Mouse (Mus musculus) left cerebral cortex, postnatal 10 days (tissue): Measurements from ENCODE around the gene Rab11b. TPM values are rescaled to one million over a fixed set of nuclear protein-coding genes. Genes with fewer than 3 reads are reported as not detected.
A peak's percentile ranks its signal among the peaks of the same experiment; 100 is the strongest.

Experiments
- DNase-seq, 2 experiments: peaks; one replicate each; pipeline ENCODE4 v3.0.0; 2021 to 2022; ENCODE audit warnings: low spot score in 2 of 2, mixed read lengths in 1 of 2; ENCODE audit errors: extremely low spot score in 1 of 2
- intact Hi-C: fragments of 180-260 bp; cut with DNase I; formaldehyde crosslinking; loops from one replicate; pipeline ENCODE4 v1.15.1; 2025
- total RNA-seq, 2 experiments: library from RNA; stranded (reverse); gene quantifications; 2 replicates each; pipeline ENCODE4 v1.2.3; 2021

Rab11b gene
- 100 to 1,000 TPM; 336 to 350 TPM for total RNA-seq

- peak; percentile 99 to 100 for DNase-seq
- intact Hi-C loops = no loop called here
These were observed at the start of gene Rab11b for GRCm38 (mm10) chr17:33760255-33761165. Gene Rab11b, minus strand, starts transcription at chr17:33760530.

GRCm38 (mm10) chr17:33808192-33808591, 47.9 kb upstream of the Rab11b start:
- intact Hi-C loops = loop anchor here (10.0 kb wide), 1 partner anchor 363 kb away; no protein-coding TSS in a partner anchor

DNA sequence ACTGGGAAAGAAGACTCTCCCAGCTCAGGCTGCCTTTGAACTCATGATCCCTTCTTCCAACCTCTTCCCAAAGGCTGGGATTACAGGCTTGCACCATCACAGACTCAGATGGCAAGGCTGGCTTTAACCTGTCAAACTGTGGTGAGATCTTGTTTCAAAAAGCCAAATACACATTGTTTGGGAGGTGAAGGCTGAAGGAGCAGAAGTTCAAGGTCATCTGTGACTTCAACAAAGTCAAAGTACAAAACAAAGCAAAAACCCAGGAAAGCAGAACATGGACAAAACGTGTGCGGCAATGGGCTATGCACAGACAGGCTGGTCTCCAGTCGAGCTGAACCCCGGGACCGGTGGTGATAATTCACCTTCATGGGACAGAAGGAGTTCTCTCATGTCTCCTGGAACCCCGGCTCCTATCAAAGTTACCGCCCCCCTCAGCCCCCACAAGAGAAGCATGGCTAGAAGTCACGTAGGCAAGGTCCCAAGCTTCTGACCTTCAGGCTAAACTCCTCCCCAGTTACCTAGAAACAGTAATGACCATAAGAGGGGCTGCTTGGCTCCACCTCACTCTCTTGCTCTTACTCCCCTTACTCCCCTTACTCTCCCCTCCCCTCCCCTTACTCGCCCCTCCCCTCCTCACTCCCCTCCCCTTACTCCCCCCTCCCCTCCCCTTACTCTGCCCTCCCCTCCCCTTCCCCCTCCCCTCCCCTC, 47.0 kb upstream of the Rab11b start:
- intact Hi-C loops = loop anchor here (10.0 kb wide), 1 partner anchor 363 kb away; no protein-coding TSS in a partner anchor
- DNase-seq = no peak

More at GRCm38 (mm10) chr17:33808192-33808591, 47.9 kb upstream of the Rab11b start:
- DNase-seq = no peak

- no peak for DNase-seq
- intact Hi-C loops = loop anchor here (5.0 to 10.0 kb wide), 2 partner anchors 77 to 360 kb away; no protein-coding TSS in a partner anchor
These were observed 44.4 kb upstream of the Rab11b start for GRCm38 (mm10) chr17:33804745-33805144.

DNA sequence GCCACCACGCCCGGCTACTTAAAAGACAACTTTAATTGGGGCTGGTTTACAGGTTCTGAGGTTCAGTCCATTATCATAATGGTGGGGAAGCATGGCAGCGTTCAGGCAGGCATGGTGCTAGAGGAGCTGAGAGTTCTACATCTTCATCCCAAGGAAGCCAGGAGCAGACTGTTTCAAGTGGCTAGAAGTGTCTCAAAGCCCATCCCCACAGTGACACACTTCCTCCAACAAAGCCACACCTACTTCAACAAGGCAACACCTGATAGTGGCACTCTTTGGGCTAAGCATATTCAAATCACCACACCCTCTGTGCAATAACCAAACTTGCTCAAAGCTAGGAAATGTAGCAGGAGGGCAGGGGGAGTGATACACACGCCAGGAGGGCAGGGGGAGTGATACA, 43.9 kb upstream of the Rab11b start:
- intact Hi-C loops = loop anchor here (5.0 to 10.0 kb wide), 2 partner anchors 77 to 359 kb away; no protein-coding TSS in a partner anchor
- no peak for DNase-seq

DNA sequence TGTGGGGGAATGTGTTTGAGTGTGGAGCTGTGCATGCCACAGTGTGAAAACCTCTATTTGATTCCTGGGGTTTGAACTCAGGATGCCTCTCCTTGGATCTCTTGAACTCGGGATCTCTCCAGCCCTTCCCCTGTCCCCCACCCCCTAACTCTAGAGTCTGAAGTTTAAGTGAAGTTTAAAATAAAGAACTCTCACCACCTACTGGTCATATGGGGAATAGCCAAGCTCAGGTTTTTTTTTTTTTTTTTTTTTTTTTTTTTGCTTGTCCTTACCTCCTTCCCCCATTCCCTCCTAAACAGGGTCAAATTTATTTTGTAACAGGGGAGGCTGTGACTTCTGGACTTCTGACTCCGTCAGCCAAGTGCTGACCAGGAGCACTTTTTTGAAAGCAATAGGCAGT, 41.9 kb upstream of the Rab11b start:
- intact Hi-C loops = loop anchor here (5.0 to 10.0 kb wide), 2 partner anchors 75 to 357 kb away; no protein-coding TSS in a partner anchor
- DNase-seq = no peak

DNA sequence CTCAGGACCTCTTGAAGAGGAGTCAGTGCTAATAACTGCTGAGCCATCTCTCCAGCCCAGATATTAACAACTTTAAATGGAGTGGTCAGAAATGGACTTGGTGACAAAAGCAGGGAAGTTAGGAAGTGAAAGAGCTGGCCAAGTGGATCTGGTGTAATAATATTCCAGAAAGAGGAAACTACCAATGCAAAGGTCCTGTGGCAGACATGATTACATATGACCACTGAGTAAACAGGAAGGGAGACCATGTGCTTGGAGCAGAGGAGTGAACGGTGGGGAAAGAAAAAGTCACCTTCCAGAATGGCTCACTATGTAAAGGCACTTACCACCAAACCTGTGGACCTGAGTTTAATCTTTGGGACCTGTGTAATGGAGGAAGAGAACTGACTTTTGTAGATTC, 38.9 kb upstream of the Rab11b start:
- no peak for DNase-seq
- intact Hi-C loops = no loop called here

DNA sequence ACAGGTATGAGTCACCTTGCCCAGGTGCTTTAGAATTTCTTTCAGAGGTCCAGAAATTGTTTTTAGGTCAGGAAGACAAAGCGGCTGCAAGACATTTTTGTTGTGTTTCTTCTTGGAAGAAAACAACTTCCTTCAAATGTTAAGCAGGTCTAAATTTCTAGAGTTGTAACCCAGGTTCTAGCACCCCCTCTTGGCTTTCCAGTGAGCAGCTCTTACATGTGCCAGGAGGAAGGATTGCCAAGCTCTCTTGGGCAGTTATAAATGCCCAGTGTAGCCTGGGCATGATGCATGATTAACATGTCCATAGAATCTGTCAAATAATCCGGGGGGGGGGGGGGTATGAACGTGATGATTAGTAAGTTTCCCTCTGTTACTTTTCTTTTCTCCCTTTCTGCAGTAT, 38.0 kb upstream of the Rab11b start:
- DNase-seq = no peak
- intact Hi-C loops = no loop called here

GRCm38 (mm10) chr17:33788732-33789131, 28.4 kb upstream of the Rab11b start:
- intact Hi-C loops = no loop called here
- no peak for DNase-seq

DNA sequence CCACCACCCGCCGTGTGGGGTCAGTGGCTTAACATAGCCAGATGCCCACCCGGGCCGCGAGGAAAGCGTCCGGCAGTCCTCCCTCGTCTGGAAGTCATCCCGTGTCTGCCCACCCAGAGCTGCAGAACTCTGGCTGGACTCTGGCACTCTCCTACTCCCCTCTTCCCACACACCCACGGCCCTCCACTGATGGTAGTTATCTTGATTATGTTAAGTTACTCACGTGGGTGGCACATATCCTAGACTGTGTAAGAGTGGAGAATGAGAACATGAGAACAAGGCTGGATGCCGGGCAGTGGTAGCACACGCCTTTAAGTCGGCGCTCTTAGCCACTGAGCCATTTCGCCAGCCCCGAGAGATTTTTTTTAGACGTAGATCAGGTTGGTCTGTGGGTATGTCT, 26.0 kb upstream of the Rab11b start:
- intact Hi-C loops = no loop called here

DNA sequence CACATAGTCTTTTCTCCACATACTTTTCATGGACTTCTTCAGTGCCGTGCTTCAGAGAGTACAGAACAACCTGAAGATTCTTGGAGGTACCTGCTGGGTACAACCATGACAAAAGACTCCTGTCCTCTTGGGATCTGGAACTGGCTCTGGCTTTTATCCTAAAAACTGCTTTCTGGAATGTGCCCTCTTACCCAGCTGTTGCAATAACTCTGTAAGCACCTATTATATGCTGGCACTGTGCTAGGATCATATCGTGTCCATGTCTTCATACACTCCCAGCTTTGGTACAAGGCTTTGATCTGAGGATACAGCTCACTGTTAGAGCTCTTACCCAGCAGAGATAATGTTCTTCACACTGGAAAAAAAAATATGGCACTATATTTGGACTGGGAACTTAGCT, 24.6 kb upstream of the Rab11b start:
- intact Hi-C loops = no loop called here
- no peak for DNase-seq

More for the DNA sequence above, 26.0 kb upstream of the Rab11b start:
- DNase-seq = no peak

GRCm38 (mm10) chr17:33783408-33783807, 23.1 kb upstream of the Rab11b start:
- peak in 1 of 2 experiments; percentile 83 for DNase-seq
- intact Hi-C loops = no loop called here

GRCm38 (mm10) chr17:33782067-33782466, 21.7 kb upstream of the Rab11b start:
- intact Hi-C loops = no loop called here
- no peak for DNase-seq

DNA sequence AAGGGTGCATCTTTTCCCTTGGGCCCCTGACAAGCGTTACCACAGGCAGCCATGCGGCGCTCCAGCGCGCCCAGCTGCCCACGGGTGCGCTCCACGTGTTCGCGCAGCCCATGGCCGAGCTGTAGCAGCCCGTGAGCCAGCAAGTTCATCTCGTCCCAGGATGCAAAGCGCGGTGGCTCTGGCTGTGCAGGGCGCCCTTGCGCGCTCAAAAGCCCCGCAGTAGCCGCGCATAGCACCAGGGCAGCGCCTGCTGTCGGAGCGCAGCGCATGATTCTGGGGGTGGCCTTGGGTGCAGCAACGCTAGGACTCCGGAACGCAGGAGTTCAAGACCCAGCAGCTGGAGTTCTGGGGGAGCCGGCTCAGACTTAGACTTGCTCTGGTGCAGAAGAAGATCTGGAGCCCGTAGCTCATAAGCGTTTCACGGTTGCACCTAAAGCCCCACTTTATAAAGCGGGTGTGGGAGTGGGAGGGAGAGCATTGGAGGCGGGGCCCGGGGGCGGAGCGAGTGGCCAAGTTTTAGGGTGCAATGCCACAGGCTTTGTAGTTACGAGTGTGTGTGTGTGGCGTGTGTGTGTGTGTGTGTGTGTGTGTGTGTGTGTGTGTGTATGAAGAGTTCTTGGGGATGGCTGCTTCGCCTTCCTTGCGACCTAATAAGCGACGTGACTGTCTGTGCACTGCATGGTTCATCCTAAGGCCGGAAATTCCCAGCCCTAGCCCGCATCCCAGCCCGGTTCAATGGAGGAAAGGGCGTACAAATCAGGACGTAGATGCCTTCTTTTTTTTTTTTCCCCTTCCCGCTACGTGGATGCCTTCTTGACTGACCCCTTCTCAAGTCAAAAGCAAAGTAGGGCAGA, 21.0 kb upstream of the Rab11b start, which contains the start of gene Angptl4:
Angptl4 (minus strand) TSS at position 707 of the 854 bp plus-strand sequence.
- intact Hi-C loops = no loop called here
- peak in 1 of 2 experiments; percentile 77 for DNase-seq

- peak in 1 of 2 experiments; percentile 68 for DNase-seq
- intact Hi-C loops = no loop called here
These were observed 20.1 kb upstream of the Rab11b start for GRCm38 (mm10) chr17:33780431-33780830.

DNA sequence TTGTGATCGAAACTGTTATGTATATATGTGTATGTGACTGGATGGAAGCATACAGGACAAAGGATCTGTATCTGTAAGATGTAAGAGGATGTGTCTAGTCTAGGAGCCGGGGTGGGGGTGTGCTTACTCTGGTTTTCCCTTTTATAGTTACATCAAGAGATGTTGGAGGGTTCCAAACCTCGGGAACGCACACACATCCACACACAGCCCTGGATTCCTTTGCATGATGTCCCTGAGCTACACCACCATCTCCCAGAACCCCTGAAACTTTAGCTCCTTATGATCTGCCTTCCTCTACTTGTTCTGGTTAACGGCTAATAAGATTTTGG, 19.6 kb upstream of the Rab11b start:
- intact Hi-C loops = no loop called here

DNA sequence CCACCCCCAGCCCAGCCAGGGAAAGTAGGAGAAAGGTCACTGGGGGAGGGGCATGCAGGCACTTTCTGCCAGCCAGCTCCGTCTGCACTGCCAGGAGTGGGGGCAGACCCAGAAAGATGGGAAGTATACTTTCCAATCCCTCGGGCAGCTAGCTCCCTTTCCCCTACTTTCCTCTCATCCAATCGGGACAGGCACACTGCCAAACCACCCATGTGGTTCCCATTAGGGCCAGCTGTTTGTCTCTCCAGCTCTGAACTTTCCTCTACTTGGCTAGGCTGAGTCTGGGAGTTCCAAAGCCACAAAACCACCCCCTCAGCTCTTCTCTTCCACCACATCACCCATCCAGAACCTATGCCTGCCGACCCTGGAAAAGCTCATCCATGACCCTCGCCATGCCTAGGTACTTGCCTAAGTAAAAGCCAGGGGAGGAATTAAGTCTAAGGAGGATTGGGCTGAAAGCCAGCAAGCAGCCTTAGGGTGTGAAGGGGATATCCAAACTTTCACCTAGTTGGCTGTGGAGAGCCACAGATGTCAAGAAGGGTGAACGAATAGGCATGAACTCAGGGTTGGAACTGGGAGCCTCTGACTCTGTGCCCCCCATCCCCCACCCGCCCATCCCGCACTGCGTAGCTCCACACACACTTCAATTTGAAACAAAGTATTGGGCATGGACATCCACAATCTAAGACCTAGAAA, 19.1 kb upstream of the Rab11b start:
- DNase-seq = peak; percentile 89 to 94
- intact Hi-C loops = no loop called here

More for the DNA sequence above, 19.6 kb upstream of the Rab11b start:
- DNase-seq = no peak

DNA sequence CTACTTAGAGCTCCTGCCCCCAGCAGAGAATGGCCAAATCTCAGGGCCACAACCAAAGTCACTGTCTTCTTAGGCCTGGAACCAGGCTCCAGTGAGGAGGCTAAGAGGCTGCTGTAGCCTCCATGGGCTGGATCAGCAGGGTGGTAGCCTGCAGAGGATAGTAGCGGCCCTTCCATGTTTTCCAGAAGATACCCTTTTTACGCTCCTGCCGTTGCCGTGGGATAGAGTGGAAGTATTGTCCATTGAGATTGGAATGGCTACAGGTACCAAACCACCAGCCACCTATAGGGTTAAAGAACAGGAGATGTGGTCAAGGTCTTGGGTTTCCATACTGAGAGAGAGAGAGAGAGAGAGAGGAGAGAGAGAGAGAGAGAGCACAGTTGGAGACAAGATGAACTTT, 15.0 kb upstream of the Rab11b start:
- DNase-seq = no peak
- intact Hi-C loops = no loop called here
